Mouse (Mus musculus): ENCODE measurements around the gene Tnfsf14. TPM values are rescaled to one million over a fixed set of nuclear protein-coding genes. Genes with fewer than 3 reads are reported as not detected.
A peak's percentile ranks its signal among the peaks of the same experiment; 100 is the strongest.

Tnfsf14 gene
- polyA plus RNA-seq, 1 experiment: not detected

DNA sequence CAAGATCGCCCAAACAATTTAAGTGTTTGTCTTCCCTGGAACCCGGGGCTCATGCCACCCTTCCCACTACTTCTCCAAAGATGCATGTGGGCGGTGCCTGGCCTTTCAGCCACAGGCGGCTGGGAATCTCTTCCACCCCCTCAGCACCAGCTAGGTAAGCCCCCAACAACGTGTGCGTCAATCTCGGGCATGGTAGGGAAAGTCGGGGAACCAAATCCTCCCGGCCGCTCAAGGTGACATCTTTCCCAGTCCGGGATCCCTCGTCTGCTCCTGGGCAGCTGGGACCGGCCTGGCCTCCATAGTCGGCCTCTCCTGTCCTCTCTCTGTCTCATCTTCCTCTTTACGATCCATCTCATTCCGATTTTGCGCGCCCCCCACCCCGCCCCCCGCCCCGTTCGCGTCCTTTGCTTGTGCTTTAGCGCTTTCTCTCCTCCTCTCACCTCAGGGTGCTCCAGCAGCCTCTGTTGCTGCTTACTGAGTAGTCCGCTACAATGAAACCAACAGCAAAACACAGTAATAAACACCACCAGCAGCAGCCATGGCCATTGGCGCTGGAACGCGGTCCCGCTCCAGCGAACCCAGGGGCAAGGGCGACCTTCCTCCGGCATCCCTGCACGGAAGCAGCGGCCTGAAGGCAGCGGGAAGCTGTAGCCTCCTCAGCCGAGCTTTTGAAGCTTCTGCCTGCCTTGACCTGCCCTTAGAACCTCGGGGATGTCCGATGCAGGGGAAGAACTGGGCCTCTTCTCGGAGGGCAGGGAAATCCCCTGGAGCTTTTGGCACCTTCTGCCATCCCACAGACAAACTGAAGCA is 44.8 kb downstream of the Tnfsf14 start, which contains the start of gene Cd70:
TSS of gene Cd70 (minus strand) at position 784 of the 810 bp plus-strand sequence.
- Histone ChIP-seq H3K4me3 (ENCODE audit: insufficient read depth, low read depth, low read length) (peak within 1 kb of the TSS; percentile 31), H3K27ac (ENCODE audit: insufficient read depth, low read depth, low read length) (no peak within 1 kb of the TSS), H3K4me1 (ENCODE audit: control insufficient read depth, insufficient read depth, low read length) (peaks cover 12% of the 10 kb centered on the region)
- WGBS: 9% methylated on average over 39 of the region's 39 CpGs
- TF ChIP-seq CTCF (IDR thresholded peaks at IDR 0.05; ENCODE audit: insufficient read depth, low read depth, low read length): peak; percentile 16; the same call in 1 of the 2 replicates
- no peak for TF ChIP-seq POLR2A (IDR thresholded peaks at IDR 0.05; ENCODE audit: insufficient read depth, low read depth, low read length)

DNA sequence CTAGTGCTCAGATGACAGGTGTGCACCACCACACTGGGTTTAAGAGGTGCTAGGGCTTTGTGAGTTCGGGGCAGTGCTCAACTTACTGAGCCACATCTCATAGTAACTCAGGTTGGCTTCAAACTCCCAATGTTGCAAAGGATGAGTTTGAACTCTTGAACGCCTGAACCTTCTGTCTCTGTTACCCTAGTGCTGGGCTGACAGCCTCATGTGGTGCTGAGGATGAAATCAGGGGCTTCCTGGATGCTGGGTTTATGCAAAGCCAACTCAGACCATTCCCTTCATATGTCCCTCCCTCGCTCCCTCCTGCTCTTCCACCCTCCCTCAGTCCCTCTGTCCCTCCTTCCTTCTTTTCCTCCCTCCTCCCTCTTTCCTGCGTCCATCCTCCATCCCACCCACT is 45.6 kb downstream of the Tnfsf14 start:
- Histone ChIP-seq H3K4me1 (ENCODE audit: control insufficient read depth, insufficient read depth, low read length) (peaks cover 12% of the 10 kb centered on the region), H3K4me3 (ENCODE audit: insufficient read depth, low read depth, low read length) (no peak overlapping the region), H3K27ac (ENCODE audit: insufficient read depth, low read depth, low read length) (no peak overlapping the region)
- TF ChIP-seq CTCF (IDR thresholded peaks at IDR 0.05; ENCODE audit: insufficient read depth, low read depth, low read length): no peak
- no peak for TF ChIP-seq POLR2A (IDR thresholded peaks at IDR 0.05; ENCODE audit: insufficient read depth, low read depth, low read length)
- 86% methylated on average over 4 of the region's 4 CpGs for WGBS

DNA sequence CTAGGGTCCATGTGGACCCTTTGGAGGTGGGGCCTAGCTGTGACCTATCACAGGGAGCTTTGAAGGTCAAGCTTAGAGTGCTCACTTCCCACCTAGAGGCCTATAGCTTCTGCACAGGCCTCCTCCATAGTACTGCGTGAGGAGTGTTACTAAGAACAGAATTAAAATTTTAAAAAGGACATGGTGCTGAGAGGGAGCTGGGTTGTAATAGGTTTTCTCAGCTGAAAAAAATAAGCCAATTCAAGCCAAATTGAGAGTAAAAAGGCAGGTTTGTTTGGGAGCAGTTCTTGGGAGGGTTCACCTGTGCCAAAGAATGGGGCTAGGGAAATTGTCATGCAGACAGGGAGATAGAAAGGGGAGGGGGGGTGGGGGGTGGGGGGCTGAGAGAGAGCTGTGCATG is 48.9 kb downstream of the Tnfsf14 start:
- whole genome bisulfite sequencing: 88% methylated on average over 1 of the region's 1 CpGs
- TF ChIP-seq POLR2A (IDR thresholded peaks at IDR 0.05; ENCODE audit: insufficient read depth, low read depth, low read length) (no peak), CTCF (IDR thresholded peaks at IDR 0.05; ENCODE audit: insufficient read depth, low read depth, low read length) (no peak)
- H3K27ac ChIP-seq (ENCODE audit: insufficient read depth, low read depth, low read length): no peak overlapping the region
- no peak overlapping the region for H3K4me3 ChIP-seq (ENCODE audit: insufficient read depth, low read depth, low read length)
- peaks cover 12% of the 10 kb centered on the region for H3K4me1 ChIP-seq (ENCODE audit: control insufficient read depth, insufficient read depth, low read length)

DNA sequence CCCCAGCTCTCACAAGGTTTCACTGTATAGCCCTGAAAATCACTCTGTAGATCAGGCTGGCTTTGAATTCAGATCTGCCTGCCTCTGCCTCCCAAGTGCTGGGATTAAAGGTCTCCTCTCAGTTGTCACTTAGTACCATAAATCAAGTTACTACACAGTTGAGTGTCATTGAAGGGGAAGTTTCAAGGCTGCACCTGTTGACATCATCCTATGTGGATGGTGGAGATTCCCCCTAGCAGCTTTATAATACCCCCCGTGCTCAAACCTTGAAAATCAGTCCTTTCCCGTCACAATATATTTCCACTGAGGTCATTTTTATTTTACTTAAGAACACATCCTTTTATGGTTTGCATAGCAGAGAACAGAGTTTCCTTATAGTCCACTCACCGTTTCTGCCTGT is 50.3 kb downstream of the Tnfsf14 start:
- 87% methylated on average over 3 of the region's 3 CpGs for WGBS
- Histone ChIP-seq H3K4me1 (ENCODE audit: control insufficient read depth, insufficient read depth, low read length) (peaks cover 3% of the 10 kb centered on the region; the same call in 1 of the 2 replicates), H3K27ac (ENCODE audit: insufficient read depth, low read depth, low read length) (no peak overlapping the region), H3K4me3 (ENCODE audit: insufficient read depth, low read depth, low read length) (no peak overlapping the region)
- TF ChIP-seq CTCF (IDR thresholded peaks at IDR 0.05; ENCODE audit: insufficient read depth, low read depth, low read length) (no peak), POLR2A (IDR thresholded peaks at IDR 0.05; ENCODE audit: insufficient read depth, low read depth, low read length) (no peak)

DNA sequence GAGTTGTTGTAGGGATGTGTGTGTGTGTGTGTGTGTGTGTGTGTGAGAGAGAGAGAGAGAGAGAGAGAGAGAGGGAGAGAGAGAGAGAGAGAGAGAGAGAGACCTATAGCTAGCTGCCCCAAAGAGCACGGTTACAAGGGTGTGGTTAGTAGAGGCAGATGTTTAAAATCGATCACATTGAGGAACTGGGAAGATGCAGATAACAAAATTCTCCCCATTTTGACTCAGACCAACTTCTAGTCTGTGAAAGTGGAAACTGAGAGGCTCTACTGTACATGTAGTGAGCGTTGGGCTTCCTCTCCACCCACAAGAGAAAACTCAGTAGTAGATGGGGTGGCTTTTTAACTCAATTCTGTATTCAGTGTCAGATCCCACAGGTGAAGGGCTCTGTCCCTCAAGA is 54.3 kb downstream of the Tnfsf14 start:
- no peak overlapping the region for H3K4me3 ChIP-seq (ENCODE audit: insufficient read depth, low read depth, low read length)
- WGBS: 81% methylated on average over 3 of the region's 3 CpGs

More for the DNA sequence above, 54.3 kb downstream of the Tnfsf14 start:
- Histone ChIP-seq H3K27ac (ENCODE audit: insufficient read depth, low read depth, low read length) (no peak overlapping the region), H3K4me1 (ENCODE audit: control insufficient read depth, insufficient read depth, low read length) (no peaks in the 10 kb centered on the region)
- TF ChIP-seq CTCF (IDR thresholded peaks at IDR 0.05; ENCODE audit: insufficient read depth, low read depth, low read length): no peak
- no peak for TF ChIP-seq POLR2A (IDR thresholded peaks at IDR 0.05; ENCODE audit: insufficient read depth, low read depth, low read length)

Other genes with a start within 250 kb of the Tnfsf14 start
- not detected in 2 replicates for gene Acer1, start 212.1 kb downstream of the Tnfsf14 start, polyA plus RNA-seq (2012; ENCODE audit: insufficient read depth, insufficient read length, low replicate concordance, missing spikeins)
- not detected in 2 replicates for gene Clpp, start 203.9 kb downstream of the Tnfsf14 start, polyA plus RNA-seq (2012; ENCODE audit: insufficient read depth, insufficient read length, low replicate concordance, missing spikeins)
- gene Alkbh7, start 196.8 kb downstream of the Tnfsf14 start, polyA plus RNA-seq (2012; ENCODE audit: insufficient read depth, insufficient read length, low replicate concordance, missing spikeins): not detected in 2 replicates
- gene Pspn, start 194.2 kb downstream of the Tnfsf14 start, polyA plus RNA-seq (2012; ENCODE audit: insufficient read depth, insufficient read length, low replicate concordance, missing spikeins): not detected in 2 replicates
- gene Gtf2f1, start 182.9 kb downstream of the Tnfsf14 start, polyA plus RNA-seq (2012; ENCODE audit: insufficient read depth, insufficient read length, low replicate concordance, missing spikeins): not detected in 2 replicates
- not detected in 2 replicates for gene Gm17949, start 182.7 kb downstream of the Tnfsf14 start, polyA plus RNA-seq (2012; ENCODE audit: insufficient read depth, insufficient read length, low replicate concordance, missing spikeins)
- 183 TPM in 1 of 2 replicates, not detected in the other for gene Khsrp, start 162.7 kb downstream of the Tnfsf14 start, polyA plus RNA-seq (2012; ENCODE audit: insufficient read depth, insufficient read length, low replicate concordance, missing spikeins)
- gene Slc25a41, start 152.5 kb downstream of the Tnfsf14 start, polyA plus RNA-seq (2012; ENCODE audit: insufficient read depth, insufficient read length, low replicate concordance, missing spikeins): not detected in 2 replicates
- gene Crb3, start 135.1 kb downstream of the Tnfsf14 start, polyA plus RNA-seq (2012; ENCODE audit: insufficient read depth, insufficient read length, low replicate concordance, missing spikeins): not detected in 2 replicates
- gene Slc25a23, start 134.3 kb downstream of the Tnfsf14 start, polyA plus RNA-seq (2012; ENCODE audit: insufficient read depth, insufficient read length, low replicate concordance, missing spikeins): 526 and 583 TPM in 2 replicates
- gene Dennd1c, start 115.7 kb downstream of the Tnfsf14 start, polyA plus RNA-seq (2012; ENCODE audit: insufficient read depth, insufficient read length, low replicate concordance, missing spikeins): not detected in 2 replicates
- gene Tubb4a, start 106.4 kb downstream of the Tnfsf14 start, polyA plus RNA-seq (2012; ENCODE audit: insufficient read depth, insufficient read length, low replicate concordance, missing spikeins): 276 TPM in 1 of 2 replicates, not detected in the other
- gene Tnfsf9, start 88.9 kb downstream of the Tnfsf14 start, polyA plus RNA-seq (2012; ENCODE audit: insufficient read depth, insufficient read length, low replicate concordance, missing spikeins): not detected in 2 replicates
- not detected in 2 replicates for gene Cd70, start 44.4 kb downstream of the Tnfsf14 start, polyA plus RNA-seq (2012; ENCODE audit: insufficient read depth, insufficient read length, low replicate concordance, missing spikeins)
- gene C3, start 34.0 kb upstream of the Tnfsf14 start, polyA plus RNA-seq (2012; ENCODE audit: insufficient read depth, insufficient read length, low replicate concordance, missing spikeins): not detected in 2 replicates
- not detected in 2 replicates for gene Gpr108, start 54.3 kb upstream of the Tnfsf14 start, polyA plus RNA-seq (2012; ENCODE audit: insufficient read depth, insufficient read length, low replicate concordance, missing spikeins)
- gene Trip10, start 55.3 kb upstream of the Tnfsf14 start, polyA plus RNA-seq (2012; ENCODE audit: insufficient read depth, insufficient read length, low replicate concordance, missing spikeins): not detected in 2 replicates
- gene Vav1, start 84.9 kb upstream of the Tnfsf14 start, polyA plus RNA-seq (2012; ENCODE audit: insufficient read depth, insufficient read length, low replicate concordance, missing spikeins): 215 TPM in 1 of 2 replicates, not detected in the other
- gene Adgre1, start 164.5 kb upstream of the Tnfsf14 start, polyA plus RNA-seq (2012; ENCODE audit: insufficient read depth, insufficient read length, low replicate concordance, missing spikeins): not detected in 2 replicates

Measured in olfactory bulb, adult 2 months (tissue).